Mouse (Mus musculus) CH12.LX (cell line): Measurements from ENCODE around the gene Cwc25.

Experiments used
- CTCF ChIP-seq, 2 experiments: IDR thresholded peaks in 1 of 2; conservative IDR thresholded peaks in 1 of 2; 2 replicates each; pipeline ENCODE4 v1.5.1; 2011 to 2012; ENCODE audit warnings: low read depth in 2 of 2, low read length in 2 of 2, improper control_type of control experiment in 1 of 2, inconsistent platforms in 1 of 2, mild to moderate bottlenecking in 1 of 2, moderate library complexity in 1 of 2
- E2F4 ChIP-seq: IDR thresholded peaks from 2 replicates; pipeline ENCODE4 v1.6.1; 2011; ENCODE audit warnings: low read depth, low read length, improper control_type of control experiment; ENCODE audit not compliant: insufficient replicate concordance
- EP300 ChIP-seq: IDR thresholded peaks from 2 replicates; pipeline ENCODE4 v1.6.1; 2011; ENCODE audit warnings: low read length, improper control_type of control experiment
- KAT2A ChIP-seq: IDR thresholded peaks from 2 replicates; pipeline ENCODE4 v1.6.1; 2012; ENCODE audit warnings: low read length, improper control_type of control experiment, inconsistent platforms; ENCODE audit not compliant: insufficient replicate concordance
- MEF2A ChIP-seq: IDR thresholded peaks from 2 replicates; pipeline ENCODE4 v1.6.1; 2014; ENCODE audit warnings: low read depth, mild to moderate bottlenecking, inconsistent platforms, low read length, improper control_type of control experiment, borderline replicate concordance
- MYC ChIP-seq: IDR thresholded peaks from 2 replicates; pipeline ENCODE4 v1.6.1; 2011; ENCODE audit warnings: low read depth, mild to moderate bottlenecking, improper control_type of control experiment, low read length
- POLR2A ChIP-seq: IDR thresholded peaks from 2 replicates; pipeline ENCODE4 v1.6.1; 2011; ENCODE audit warnings: low read depth, mild to moderate bottlenecking, improper control_type of control experiment, low read length
- RCOR1 ChIP-seq: conservative IDR thresholded peaks from 2 replicates; pipeline ENCODE4 v1.6.1; 2012; ENCODE audit warnings: low read depth, mild to moderate bottlenecking, inconsistent platforms, low read length, improper control_type of control experiment
- SIN3A ChIP-seq: IDR thresholded peaks from 2 replicates; pipeline ENCODE4 v1.6.1; 2012; ENCODE audit warnings: low read length, improper control_type of control experiment, inconsistent platforms
- USF2 ChIP-seq: conservative IDR thresholded peaks from 2 replicates; pipeline ENCODE4 v1.6.1; 2011; ENCODE audit warnings: low read depth, low read length, improper control_type of control experiment

DNA sequence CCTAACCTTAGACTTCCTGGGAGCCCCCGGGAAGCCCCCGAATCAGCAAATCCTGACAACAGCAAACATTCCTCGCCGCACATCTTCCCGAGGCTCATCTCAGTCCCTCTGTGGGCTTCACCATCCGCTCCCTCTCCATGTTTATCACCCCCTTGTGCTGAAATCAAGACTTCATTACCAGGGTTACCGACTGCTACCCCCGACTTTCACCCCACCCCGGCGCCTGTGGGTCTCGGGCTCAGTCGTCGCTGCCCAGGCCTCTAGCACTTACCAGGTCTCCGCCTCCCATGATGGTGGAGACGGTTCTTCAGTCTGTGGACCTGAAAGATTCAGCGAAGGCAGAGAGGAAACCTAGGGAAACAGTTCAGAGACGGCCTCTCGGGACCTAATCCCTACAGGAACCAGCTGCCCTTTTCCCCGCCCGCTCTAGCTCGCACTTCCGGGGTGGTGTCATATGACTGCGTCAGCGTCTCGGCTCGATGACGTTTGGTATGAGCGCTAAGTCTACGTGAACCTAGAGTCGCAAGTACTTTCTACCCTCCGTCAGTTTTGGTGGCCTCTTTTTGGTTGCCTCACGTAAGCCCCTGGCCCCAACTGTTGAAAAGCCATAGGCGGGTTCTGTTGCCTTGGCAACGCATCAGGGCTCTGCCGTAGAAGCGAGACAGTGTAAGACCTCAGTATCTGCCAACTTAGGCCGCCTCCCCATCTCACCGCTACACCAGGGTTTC, at the start of gene Cwc25:
- TF ChIP-seq RCOR1 = no peak
- TF ChIP-seq E2F4 = peak; percentile 88; the same call in 1 of the 2 replicates
- peak; percentile 95 for TF ChIP-seq KAT2A
- TF ChIP-seq POLR2A = peak; percentile 94
- TF ChIP-seq MYC = no peak
- no peak for TF ChIP-seq CTCF (conservative IDR thresholded peaks at IDR 0.05 in 1 of 2, IDR thresholded peaks at IDR 0.05 in 1 of 2; ENCODE audit: low read depth in 2 of 2, low read length in 2 of 2)
- TF ChIP-seq MEF2A = peak; percentile 86
- peak; percentile 69 for TF ChIP-seq USF2
- TF ChIP-seq SIN3A = peak; percentile 100
- TF ChIP-seq EP300 = no peak
